Mouse (Mus musculus) spleen, postnatal 36 days (tissue): ENCODE measurements around the gene D3Ertd751e.
A peak's percentile ranks its signal among the peaks of the same experiment; 100 is the strongest.

Experiments used
- DNase-seq, 2 experiments: peaks; one replicate each; pipeline ENCODE4 v3.0.0; 2022; ENCODE audit warnings: low spot score in 2 of 2, mixed read lengths in 1 of 2

Gene D3Ertd751e

DNA sequence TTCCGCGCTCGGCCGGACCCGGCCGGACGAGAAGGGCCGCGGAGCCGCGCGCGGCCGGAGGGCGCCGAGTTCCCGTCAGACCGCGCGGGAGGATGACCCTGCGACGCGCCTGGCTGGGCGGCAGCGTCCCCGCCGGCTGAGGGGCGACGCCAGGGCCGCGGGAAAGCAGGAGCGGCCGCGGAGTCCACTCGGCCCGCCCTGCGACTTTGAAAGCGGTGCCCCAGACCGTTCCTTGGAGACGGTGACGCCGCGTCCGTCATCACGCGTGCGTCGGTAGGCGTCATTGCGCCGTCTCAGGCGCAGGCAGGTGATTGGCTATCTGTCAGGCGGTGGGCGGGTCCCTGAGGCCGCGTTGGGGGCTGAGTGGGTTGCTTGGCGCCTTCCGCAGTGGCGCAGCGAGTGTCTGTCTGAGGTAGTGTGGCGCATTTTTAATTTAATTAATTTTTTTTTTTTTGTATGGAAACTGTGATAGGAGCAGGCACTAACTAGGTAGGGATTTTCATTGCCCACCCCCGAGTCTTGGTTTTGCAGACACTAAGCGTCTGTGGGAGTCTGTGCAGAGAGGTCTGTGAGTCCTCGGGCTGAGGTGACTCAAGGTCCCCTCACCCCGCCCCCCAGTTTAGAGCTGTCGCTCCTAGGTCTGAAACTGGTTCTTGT, at the start of gene D3Ertd751e, which contains the start of gene Sclt1:
Gene D3Ertd751e (plus strand): TSS at position 334 of the 657 bp plus-strand sequence.
Gene Sclt1 (minus strand): TSS at position 237 of the 657 bp plus-strand sequence.
- peak; percentile 94 to 96 for DNase-seq

DNA sequence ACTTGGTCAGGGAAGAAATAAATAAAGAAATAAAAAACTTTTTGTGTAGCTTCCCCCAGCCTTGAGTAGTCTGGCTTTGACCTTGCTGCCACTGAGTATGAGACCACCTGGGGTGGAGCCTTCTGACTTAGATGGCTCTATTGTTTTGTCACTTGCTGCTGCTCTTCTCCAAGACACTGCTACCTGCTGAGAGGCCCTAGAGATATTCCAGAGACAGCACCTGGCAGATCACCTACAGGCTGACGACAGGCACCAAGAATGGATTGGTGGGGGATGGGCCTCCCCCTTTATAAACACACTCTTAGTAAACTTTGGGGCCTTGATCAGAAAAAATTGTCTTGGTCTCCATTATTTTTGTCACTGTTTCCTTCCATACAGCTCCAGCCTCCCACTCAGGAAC, 46.7 kb upstream of the D3Ertd751e start:
- no peak for DNase-seq

GRCm38 (mm10) chr3:41741601-41742277, 672 bp upstream of the D3Ertd751e start:
- no peak for DNase-seq

DNA sequence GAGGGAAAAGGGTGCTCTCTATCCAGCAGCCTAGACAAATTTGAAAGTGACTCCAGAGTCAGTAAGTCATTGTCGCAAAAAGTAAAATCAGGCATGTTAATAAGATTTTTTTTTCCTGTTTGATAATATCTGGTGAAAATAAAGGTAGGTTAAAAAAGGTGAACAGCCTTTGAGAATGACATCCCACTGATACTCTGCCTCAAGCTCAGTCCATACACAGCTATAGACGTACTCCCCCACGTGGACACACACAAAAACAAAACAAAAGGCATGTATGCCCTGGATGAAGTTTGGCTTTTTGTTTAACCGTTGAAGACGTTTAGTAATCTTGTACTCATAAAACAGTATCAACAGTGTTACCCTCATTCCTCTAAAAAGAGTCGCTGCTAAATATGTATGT, 1.0 kb downstream of the D3Ertd751e start:
- DNase-seq, result peak; percentile 6 to 11

DNA sequence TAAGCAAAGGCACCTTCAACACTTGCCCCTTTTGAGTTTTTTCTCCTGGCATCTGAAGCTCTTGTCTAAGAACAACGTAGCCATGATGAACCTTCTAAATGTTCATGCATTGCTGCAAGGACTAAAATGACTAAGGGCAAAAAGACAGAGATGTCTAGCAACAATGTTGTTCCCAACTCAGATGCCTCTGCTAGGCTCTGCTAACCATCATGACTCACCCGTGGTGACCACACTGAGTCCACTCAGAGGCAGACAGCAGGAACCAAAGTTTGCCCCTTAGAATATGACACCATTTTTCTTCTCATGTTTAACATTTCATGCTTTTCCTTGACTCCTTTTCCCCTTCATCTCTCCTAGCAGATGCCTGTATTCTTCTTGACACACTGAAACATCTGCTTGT, 12.1 kb downstream of the D3Ertd751e start:
- no peak for DNase-seq

DNA sequence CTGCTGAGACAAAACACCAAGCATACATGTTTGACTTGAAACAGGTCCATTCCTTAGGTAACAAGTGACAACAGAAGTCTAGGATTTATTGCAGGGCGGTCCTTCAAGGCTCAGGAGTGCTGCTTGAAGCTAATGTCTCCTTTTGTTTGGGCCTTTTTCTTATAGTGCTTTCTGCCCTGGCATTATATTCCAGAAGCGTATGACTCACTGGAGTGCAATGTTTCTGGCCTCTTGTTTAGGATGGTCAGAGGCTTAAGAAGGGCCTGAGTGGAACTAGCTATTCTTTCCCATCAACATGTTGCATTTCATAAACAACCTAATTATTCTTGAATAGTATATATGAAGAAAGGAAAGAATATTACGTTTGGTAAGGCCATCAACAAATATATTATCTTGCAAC, 19.7 kb downstream of the D3Ertd751e start:
- no peak for DNase-seq

- DNase-seq, result no peak
These were observed 70.0 kb downstream of the D3Ertd751e start for GRCm38 (mm10) chr3:41812447-41812846.
